Mouse (Mus musculus): ENCODE measurements around the gene Tenm4.

Tenm4 gene

GRCm38 (mm10) chr7:96536313-96536880 lies 365.4 kb downstream of the Tenm4 start:
- no peak for DNase-seq

- DNase-seq = no peak
Measured at GRCm38 (mm10) chr7:96539248-96540034, 368.4 kb downstream of the Tenm4 start.

- no peak for DNase-seq
Measured at GRCm38 (mm10) chr7:96540458-96541096, 369.5 kb downstream of the Tenm4 start.

GRCm38 (mm10) chr7:96545979-96546378 lies 374.9 kb downstream of the Tenm4 start:
- DNase-seq = no peak

- no peak for DNase-seq
Measured at GRCm38 (mm10) chr7:96551809-96552208, 380.8 kb downstream of the Tenm4 start.

- DNase-seq = no peak
Measured at GRCm38 (mm10) chr7:96552292-96552860, 381.3 kb downstream of the Tenm4 start.

GRCm38 (mm10) chr7:96554277-96554690 lies 383.2 kb downstream of the Tenm4 start:
- DNase-seq = peak; percentile 55

- no peak for DNase-seq
Measured at GRCm38 (mm10) chr7:96555294-96555693, 384.2 kb downstream of the Tenm4 start.

- DNase-seq = peak; percentile 52
Measured at GRCm38 (mm10) chr7:96556756-96557155, 385.7 kb downstream of the Tenm4 start.

- no peak for DNase-seq
Measured at GRCm38 (mm10) chr7:96562890-96563289, 391.8 kb downstream of the Tenm4 start.

- no peak for DNase-seq
Measured at GRCm38 (mm10) chr7:96563329-96564065, 392.5 kb downstream of the Tenm4 start.

- DNase-seq = peak; percentile 54
Measured at GRCm38 (mm10) chr7:96565806-96566205, 394.8 kb downstream of the Tenm4 start.

- DNase-seq = no peak
Measured at GRCm38 (mm10) chr7:96566260-96566659, 395.2 kb downstream of the Tenm4 start.

- no peak for DNase-seq
Measured at GRCm38 (mm10) chr7:96568034-96568433, 397.0 kb downstream of the Tenm4 start.

GRCm38 (mm10) chr7:96570965-96571364 lies 399.9 kb downstream of the Tenm4 start:
- peak; percentile 58 for DNase-seq

GRCm38 (mm10) chr7:96572995-96573394 lies 401.9 kb downstream of the Tenm4 start:
- DNase-seq = no peak

- DNase-seq = peak; percentile 86
Measured at GRCm38 (mm10) chr7:96575202-96575650, 404.2 kb downstream of the Tenm4 start.

GRCm38 (mm10) chr7:96582752-96583151 lies 411.7 kb downstream of the Tenm4 start:
- DNase-seq = no peak

- DNase-seq = no peak
Measured at GRCm38 (mm10) chr7:96587403-96587802, 416.4 kb downstream of the Tenm4 start.

- DNase-seq = no peak
Measured at GRCm38 (mm10) chr7:96588567-96588966, 417.5 kb downstream of the Tenm4 start.

- no peak for DNase-seq
Measured at GRCm38 (mm10) chr7:96595535-96596295, 424.7 kb downstream of the Tenm4 start.

Data from kidney, postnatal 10 days (tissue).